Mouse (Mus musculus): Measurements from ENCODE around the gene Shoc2. TPM values are rescaled to one million over a fixed set of nuclear protein-coding genes. Genes with fewer than 3 reads are reported as not detected.

Shoc2 gene
- total RNA-seq, 2 experiments from 2014 or later, result 52.0 to 53.6 TPM

DNA sequence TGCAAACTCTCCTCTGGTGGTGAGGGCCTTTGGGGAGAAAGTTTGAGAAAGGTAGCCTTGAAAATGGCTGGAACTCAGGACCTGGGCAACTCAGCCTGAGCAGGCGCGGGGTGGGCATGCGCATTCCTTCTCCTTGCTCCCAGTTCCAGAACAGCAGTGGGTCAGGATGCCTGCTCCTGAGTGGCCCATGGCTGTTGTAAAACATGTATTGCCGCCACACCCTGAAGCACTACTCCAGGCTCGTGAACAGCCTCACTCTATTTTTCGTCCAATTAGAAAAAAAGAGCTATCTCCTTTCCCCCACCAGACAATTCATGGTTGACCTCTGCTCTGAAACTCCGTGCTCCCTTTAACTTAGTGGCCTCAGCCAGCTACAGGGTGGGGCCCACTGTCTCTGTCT lies 124.3 kb downstream of the Shoc2 start:
- intact Hi-C loops (cut with DNase I), result no loop called here
- no peak for DNase-seq (ENCODE audit: low spot score in 2 of 2)

DNA sequence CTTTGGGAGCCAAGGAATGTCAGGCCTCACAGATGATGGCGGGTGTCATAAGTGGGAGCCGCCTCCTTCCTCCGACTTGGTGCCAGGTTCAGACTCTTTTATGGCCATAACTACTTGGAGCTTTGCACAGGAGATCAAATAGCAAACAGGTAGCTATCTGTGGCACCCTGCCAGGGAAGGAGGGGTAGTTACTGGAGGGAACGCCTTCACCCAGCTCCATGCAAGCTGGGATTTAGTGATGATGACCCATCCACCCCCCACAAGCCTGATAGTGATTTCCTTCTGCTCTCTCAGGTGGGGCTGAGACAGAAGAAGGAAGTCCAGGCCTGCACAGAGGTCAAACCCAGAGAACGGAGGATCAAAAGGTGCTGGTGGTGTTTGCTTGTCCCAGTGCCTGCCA lies 126.4 kb downstream of the Shoc2 start:
- intact Hi-C loops (cut with DNase I), result no loop called here
- DNase-seq (ENCODE audit: low spot score in 2 of 2), result no peak

DNA sequence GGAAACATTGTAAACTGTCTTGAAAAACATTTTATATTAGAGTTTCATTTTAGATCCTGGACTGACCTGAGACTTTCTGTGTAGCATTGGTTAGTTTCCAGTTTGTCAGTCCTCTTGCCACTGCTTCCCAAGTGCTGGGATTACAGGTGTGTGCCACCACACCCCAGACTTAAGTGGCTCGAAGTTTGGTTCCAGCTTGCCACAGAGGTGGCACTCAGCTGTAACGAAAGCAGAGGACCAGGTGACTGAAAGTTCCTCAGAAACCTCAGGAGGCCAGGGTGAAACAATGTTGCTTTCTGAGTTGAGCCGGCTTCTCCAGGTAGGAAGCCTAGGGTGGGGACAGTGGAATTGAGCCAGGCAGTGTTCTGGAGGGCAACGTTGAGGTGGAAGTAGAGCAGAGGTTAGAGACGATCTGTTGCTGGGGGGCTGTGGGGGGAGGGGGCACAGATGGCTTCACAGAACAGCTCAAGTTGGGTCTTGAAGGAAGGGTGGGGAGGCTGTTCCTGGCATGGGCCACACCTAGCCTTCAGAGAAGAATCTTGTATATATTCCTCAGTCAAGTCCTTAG lies 128.2 kb downstream of the Shoc2 start:
- DNase-seq (ENCODE audit: low spot score in 2 of 2), result no peak
- intact Hi-C loops (cut with DNase I), result no loop called here

DNA sequence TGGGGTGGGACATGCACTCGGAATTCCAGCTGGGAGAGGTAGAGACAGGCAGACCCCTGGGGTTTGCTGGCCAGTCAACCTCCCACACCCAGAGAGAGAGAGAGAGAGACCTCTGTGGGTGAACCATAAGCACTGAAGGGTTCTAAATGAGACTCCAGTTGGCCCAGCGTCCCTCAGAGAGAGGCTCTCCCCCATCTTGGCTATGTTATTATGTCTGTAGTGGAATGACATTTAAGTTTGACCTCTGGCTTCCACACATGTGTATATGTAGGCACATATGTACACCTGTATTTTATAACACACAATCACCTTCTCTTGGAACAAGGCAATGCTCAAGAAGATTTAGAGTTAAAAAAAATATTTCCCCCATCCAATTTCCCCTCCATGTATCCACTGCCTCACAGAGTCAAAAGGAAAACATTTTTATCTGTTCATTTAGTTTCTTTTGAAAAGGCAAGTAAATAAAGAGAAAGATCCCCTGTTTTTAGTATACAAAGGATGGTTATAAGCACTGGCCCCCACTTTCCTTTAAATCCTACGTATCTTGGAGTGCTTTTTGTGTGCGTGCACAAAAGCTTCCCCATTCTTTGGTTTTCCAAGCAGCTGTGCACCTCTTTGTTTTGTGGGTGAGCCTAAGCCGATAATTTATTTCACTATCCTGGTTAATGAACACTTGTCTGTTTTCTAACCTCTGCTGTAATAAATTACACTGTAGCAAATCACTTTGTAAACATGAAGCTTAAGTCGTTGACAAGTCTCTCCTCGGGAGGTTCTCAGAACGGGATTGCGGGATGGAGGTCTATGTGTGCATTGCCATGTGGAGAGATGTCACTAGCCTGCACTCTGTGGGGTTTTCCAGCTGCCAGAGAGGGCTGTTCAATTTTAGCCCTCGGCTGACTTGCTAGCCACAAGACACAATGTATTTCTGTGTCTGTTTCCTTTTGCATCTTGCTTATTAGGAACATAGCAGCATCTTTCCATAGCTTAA lies 132.6 kb downstream of the Shoc2 start:
- DNase-seq (ENCODE audit: low spot score in 2 of 2), result no peak
- intact Hi-C loops (cut with DNase I), result no loop called here

DNA sequence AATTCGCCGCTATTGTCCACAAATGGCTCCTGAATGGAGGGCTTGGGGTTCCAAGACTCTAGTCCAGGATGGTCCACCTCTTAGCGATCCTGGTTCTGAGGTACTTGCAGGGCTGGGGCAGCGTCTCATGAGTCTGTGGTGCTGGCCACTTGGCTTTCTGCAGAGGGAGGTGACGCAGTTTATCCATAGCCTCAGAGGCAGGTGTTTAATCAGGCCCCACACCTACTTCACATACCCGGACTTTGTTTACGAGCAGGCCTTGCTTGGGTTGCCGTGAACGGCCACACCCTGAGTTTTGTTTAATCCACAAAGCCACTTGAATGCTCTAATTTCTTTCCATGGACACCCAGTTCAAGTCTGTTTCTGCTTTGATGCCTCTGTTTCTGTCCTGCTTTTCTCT lies 137.2 kb downstream of the Shoc2 start:
- intact Hi-C loops (cut with DNase I), result no loop called here
- no peak for DNase-seq (ENCODE audit: low spot score in 2 of 2)

DNA sequence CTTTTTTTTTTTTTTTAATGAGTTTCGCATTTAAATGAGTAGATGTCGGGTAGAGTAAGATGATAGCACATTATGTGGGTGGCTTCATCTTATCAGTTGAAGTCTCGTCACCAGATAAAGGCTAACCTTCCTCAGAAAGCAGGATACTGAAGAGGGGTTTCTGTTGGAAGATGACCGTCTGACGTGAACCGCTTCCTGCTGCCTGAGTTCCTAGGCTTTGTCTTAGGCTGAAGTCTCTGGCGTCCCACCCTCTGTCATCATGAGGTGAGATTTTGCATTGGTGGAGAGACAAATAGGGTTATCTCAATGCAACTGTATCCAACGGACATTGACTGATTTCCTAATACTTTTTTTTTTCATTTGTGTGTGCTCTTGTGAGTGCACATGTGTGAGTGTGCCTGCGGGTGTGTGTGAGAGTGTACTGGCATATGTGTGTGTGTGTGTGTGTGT lies 137.6 kb downstream of the Shoc2 start:
- intact Hi-C loops (cut with DNase I), result no loop called here
- DNase-seq (ENCODE audit: low spot score in 2 of 2), result no peak

Other genes starting within 250 kb of the Shoc2 start
- 100 to 1,000 TPM in 1 of 2 experiments, 10 to 100 TPM in 1; 97.3 to 105 TPM for gene Pdcd4, start 52.1 kb upstream of the Shoc2 start, total RNA-seq (2021)
- gene Bbip1, start 321 bp downstream of the Shoc2 start, total RNA-seq (2021), result 10 to 100 TPM; 58.4 to 58.6 TPM
- 10 to 100 TPM; 22.5 to 22.9 TPM for gene Adra2a, start 99.8 kb downstream of the Shoc2 start, total RNA-seq (2021)